Mouse (Mus musculus): ENCODE data around the gene Akap2. TPM values are rescaled to one million over a fixed set of nuclear protein-coding genes. Genes with fewer than 3 reads are reported as not detected.
A peak's percentile ranks its signal among the peaks of the same experiment; 100 is the strongest.

Akap2 gene
- 23.1 and 24.6 TPM in 2 replicates for polyA plus RNA-seq (2015; fragmentation: Nextera tagmentation; extraction: Ambion mirVana)

DNA sequence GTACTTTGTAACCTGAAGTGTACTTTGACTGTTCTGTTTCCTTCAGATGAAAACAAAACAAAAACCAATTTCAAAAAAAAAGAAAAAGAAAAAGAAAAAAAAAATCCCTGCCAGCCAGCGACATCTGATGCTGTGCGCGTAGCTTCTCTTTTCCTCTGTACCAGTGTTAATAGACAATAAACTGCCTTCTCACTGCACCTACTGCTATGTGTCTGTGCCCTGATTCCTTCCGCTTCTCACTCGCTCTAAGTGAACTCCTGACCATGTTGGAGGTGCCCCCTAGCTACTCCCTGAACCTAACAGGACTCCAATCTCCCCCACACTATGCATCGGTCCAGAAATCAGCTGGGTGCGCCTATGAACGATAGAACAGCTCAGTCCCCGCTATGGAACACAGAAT is at the start of gene Akap2:
Gene Akap2, plus strand, starts transcription at position 304 of the 400 bp plus-strand sequence.
- Histone ChIP-seq H3K9ac (no peak within 1 kb of the TSS), H3K9me3 (replicated peaks) (no peaks in the 10 kb centered on the region), H3K4me1 (peaks cover 6% of the 10 kb centered on the region; the same call in 1 of the 2 replicates), H3K4me2 (replicated peaks) (no peak within 1 kb of the TSS), H3K4me3 (replicated peaks) (no peak within 1 kb of the TSS), H3K36me3 (no peaks in the 10 kb centered on the region), H3K27me3 (no peaks in the 10 kb centered on the region), H3K27ac (replicated peaks) (no peak within 1 kb of the TSS)
- no peak for ATAC-seq (ENCODE audit: insufficient number of reproducible peaks, low FRiP score, low TSS enrichment, low read depth)
- whole genome bisulfite sequencing = 77% methylated on average over 9 of the region's 9 CpGs

DNA sequence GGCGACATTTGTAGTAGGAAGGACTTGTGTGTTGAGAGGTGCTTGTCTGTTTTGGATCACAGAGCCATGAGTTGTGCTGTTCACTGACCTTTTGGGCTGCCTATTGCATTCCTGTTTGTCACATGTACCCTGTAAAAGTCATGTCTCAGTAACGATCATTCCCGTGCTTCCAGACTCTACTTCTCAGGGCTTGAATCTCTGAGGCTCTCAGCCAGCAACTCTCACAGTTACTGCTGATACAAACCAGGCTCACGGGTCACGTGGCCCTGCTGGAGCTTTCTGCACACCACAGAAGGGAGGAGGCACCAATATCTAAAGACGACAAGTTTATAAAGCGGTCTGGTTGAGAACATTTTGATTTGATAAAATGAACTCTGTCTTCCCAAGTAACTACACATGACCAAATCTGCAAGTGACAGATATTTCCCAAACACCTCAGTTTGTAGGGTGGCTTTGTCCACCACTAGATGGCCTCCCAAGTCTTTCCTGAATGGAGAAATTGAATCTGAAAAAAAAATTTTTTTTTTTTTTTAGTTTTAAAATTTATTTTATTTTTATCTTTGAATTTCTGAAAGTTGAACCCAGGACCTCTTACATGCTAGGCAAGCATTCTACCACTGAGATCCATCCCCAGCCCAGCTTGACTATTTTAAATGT is 46.5 kb upstream of the Akap2 start:
- no peak for ATAC-seq (ENCODE audit: insufficient number of reproducible peaks, low FRiP score, low TSS enrichment, low read depth)

DNA sequence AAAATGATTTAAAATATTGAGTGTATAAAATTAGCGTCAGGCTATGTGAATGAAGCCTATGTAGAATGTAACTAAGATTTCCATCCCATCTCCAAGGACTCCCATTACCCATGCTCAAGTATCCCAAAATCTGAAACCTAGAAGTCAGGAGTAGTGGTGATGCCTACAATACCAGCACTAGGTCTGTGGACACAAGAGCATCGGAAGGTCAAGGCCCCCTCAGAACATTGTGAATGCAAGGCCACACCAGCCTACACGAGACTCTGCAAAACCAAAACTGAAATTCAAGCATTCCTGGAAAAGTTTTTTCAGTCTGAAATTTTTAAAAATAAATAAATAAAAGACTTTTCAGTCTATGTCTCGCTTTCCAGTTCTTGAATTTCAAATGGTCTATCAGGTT is 44.9 kb upstream of the Akap2 start:
- no peaks in the 10 kb centered on the region for H3K9me3 ChIP-seq (replicated peaks)
- ATAC-seq (ENCODE audit: insufficient number of reproducible peaks, low FRiP score, low TSS enrichment, low read depth) = no peak
- WGBS = 57% methylated on average over 4 of the region's 4 CpGs

More for the DNA sequence above, 46.5 kb upstream of the Akap2 start:
- H3K36me3 ChIP-seq = no peaks in the 10 kb centered on the region
- H3K27ac ChIP-seq (replicated peaks) = no peak overlapping the region
- no peak overlapping the region for H3K9ac ChIP-seq
- H3K4me3 ChIP-seq (replicated peaks) = no peak overlapping the region
- H3K27me3 ChIP-seq = no peaks in the 10 kb centered on the region
- no peak overlapping the region for H3K4me2 ChIP-seq (replicated peaks)
- H3K9me3 ChIP-seq (replicated peaks) = no peaks in the 10 kb centered on the region
- H3K4me1 ChIP-seq = peaks cover 29% of the 10 kb centered on the region
- 56% methylated on average over 7 of the region's 7 CpGs for WGBS

DNA sequence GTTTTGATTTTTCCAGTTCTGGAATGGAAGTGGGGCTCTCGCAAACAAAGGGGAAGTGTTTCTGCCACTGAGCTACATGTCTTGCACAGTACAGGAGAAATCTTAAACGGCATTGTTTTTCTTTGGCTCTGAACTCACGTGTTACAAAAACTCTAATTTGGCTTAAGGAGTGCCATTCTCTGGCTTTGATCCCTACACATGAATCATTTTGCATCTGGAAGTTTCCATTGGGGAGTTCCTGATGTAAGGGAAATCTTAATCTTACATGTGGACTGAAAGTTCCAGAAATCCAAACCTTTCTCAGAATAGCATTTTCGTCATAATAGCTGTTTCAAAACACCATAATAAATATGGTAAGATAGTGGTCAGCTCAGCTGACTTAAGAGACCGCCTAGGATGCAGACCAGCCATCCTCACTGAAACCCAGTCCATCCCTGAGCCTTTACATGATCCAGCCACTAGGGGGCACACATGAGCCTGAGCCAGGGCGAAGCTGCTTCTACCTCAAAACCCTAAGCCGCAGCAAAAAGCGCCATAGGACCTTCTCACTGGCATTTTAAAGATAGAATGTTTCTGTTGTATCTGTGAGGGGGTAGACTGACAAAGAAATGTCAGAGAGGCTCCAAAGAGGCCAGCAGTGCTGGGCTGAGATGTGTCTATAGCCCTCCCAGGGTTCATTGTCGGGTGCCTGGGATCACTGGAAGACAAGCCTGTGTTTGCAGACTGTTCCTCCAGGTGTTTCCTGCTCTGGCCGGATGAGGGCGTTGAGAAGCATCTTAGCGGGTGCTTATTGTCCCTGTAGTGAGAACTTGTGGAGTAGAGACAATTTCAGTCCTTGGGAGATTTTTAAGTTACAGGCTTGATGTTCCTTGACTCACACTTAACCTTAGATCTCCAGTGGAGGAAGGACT is 44.2 kb upstream of the Akap2 start:
- H3K9me3 ChIP-seq (replicated peaks) = no peaks in the 10 kb centered on the region
- peaks cover 29% of the 10 kb centered on the region for H3K4me1 ChIP-seq
- no peaks in the 10 kb centered on the region for H3K36me3 ChIP-seq
- H3K4me3 ChIP-seq (replicated peaks) = peak overlapping the region; percentile 24; the same call in 1 of the 2 replicates
- 0 out of 2 replicates have a peak, but pooled peaks have one; percentile 20 for ATAC-seq (ENCODE audit: insufficient number of reproducible peaks, low FRiP score, low TSS enrichment, low read depth)
- peak overlapping the region; percentile 69; the same call in 1 of the 2 replicates for H3K27ac ChIP-seq (replicated peaks)
- no peak overlapping the region for H3K9ac ChIP-seq
- H3K27me3 ChIP-seq = no peaks in the 10 kb centered on the region
- H3K4me2 ChIP-seq (replicated peaks) = peak overlapping the region; percentile 49
- 11% methylated on average over 12 of the region's 12 CpGs for WGBS

More for the DNA sequence above, 44.9 kb upstream of the Akap2 start:
- Histone ChIP-seq H3K27me3 (no peaks in the 10 kb centered on the region), H3K9ac (no peak overlapping the region), H3K4me3 (replicated peaks) (no peak overlapping the region), H3K4me1 (peaks cover 29% of the 10 kb centered on the region), H3K36me3 (no peaks in the 10 kb centered on the region), H3K27ac (replicated peaks) (no peak overlapping the region), H3K4me2 (replicated peaks) (no peak overlapping the region)

DNA sequence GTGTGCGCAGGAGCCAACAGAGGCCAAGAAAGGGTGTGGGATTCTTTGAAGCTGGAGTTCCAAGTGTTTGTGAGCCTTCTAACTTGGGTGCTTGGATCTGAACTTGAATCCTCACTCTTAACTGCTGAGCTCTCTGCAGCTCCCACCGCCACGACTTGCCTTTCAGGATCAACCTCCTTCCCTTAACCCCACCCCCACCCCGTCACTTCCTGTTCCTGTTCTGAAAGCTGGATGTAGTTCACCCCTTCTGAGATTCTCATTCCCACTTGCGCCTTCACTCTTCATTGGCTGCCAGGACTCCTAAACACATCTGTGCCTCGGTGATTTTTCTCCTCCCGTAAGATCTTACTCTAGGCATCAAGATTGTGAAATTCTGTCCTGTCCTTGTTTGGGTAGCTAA is 43.1 kb upstream of the Akap2 start:
- Histone ChIP-seq H3K4me2 (replicated peaks) (no peak overlapping the region), H3K9me3 (replicated peaks) (no peaks in the 10 kb centered on the region), H3K9ac (no peak overlapping the region), H3K27me3 (no peaks in the 10 kb centered on the region), H3K4me1 (peaks cover 29% of the 10 kb centered on the region), H3K4me3 (replicated peaks) (no peak overlapping the region), H3K27ac (replicated peaks) (peak overlapping the region; percentile 69; the same call in 1 of the 2 replicates), H3K36me3 (no peaks in the 10 kb centered on the region)
- no peak for ATAC-seq (ENCODE audit: insufficient number of reproducible peaks, low FRiP score, low TSS enrichment, low read depth)
- 67% methylated on average over 7 of the region's 7 CpGs for WGBS

DNA sequence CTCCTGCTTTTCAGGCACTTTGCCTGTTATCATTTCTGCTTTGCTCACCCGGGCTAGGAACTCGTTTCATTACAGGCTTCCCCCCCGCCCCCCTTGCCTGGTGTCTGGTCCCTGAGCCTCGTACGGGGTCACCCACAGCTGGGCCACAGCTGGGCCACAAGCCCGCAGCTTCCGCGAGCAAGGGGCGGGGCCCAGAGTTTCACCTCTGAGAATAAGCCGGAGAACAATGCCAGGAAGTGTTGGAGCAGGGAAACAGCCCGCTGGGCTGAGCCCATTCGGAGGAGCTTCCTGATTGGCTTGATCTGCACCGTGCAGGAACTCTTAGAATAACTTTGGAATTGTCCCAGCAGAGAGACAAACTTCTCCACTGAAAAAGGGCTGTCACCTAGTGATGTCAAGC is 42.1 kb upstream of the Akap2 start:
- Histone ChIP-seq H3K4me3 (replicated peaks) (peak overlapping the region; percentile 27), H3K36me3 (no peaks in the 10 kb centered on the region), H3K9ac (no peak overlapping the region), H3K4me2 (replicated peaks) (peak overlapping the region; percentile 44), H3K27me3 (no peaks in the 10 kb centered on the region), H3K27ac (replicated peaks) (0 out of 2 replicates have a peak overlapping the region, but pooled peaks have one; percentile 49), H3K4me1 (peaks cover 29% of the 10 kb centered on the region), H3K9me3 (replicated peaks) (no peaks in the 10 kb centered on the region)
- WGBS = 7% methylated on average over 13 of the region's 13 CpGs
- peak; percentile 76 for ATAC-seq (ENCODE audit: insufficient number of reproducible peaks, low FRiP score, low TSS enrichment, low read depth)

DNA sequence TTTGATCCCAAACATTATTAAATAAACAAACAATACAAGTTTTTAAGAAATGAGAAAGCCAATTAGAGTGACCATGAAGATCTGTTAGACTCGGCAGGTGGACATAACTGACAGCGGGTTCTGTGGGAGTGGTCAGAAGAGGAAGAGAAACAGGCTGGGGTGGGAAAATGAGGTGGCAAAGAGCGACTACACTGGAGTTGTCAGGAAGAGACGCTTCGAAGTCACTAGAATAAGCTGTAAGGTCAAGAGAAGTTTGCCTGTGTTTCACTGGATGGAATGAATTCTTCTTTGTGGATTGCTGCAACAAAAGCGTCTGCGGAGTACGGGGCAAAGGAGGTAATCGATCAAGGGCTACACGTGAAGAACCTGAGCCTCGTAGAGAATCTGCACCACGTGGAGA is 39.5 kb upstream of the Akap2 start:
- WGBS = 83% methylated on average over 12 of the region's 12 CpGs
- Histone ChIP-seq H3K27ac (replicated peaks) (no peak overlapping the region), H3K4me1 (peaks cover 29% of the 10 kb centered on the region), H3K9ac (no peak overlapping the region), H3K27me3 (no peaks in the 10 kb centered on the region), H3K4me2 (replicated peaks) (no peak overlapping the region), H3K36me3 (no peaks in the 10 kb centered on the region), H3K4me3 (replicated peaks) (no peak overlapping the region), H3K9me3 (replicated peaks) (no peaks in the 10 kb centered on the region)
- ATAC-seq (ENCODE audit: insufficient number of reproducible peaks, low FRiP score, low TSS enrichment, low read depth) = no peak

DNA sequence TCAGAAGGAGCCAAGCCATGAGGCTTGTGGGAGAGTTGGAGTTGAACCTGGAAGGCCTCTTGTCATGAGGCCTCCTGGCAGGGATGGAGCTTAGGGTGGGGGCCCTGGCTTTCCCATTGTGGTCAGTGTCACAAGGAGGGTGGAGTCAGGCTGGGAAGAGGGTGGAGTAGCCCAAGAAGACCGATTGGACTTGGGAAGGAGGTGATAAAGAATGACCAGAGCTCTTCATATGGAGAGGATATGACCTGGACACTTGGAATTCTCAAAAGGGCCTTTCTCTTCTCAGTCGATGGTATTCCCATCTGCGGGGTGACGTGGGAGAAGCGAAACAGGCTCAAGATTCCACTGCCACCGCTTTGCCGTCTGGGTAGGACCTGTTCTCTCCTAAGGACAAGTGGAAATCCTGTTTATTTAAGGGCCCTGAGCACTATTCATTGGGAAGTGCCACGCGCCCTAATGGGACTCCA is 38.4 kb upstream of the Akap2 start:
- ATAC-seq (ENCODE audit: insufficient number of reproducible peaks, low FRiP score, low TSS enrichment, low read depth) = no peak

DNA sequence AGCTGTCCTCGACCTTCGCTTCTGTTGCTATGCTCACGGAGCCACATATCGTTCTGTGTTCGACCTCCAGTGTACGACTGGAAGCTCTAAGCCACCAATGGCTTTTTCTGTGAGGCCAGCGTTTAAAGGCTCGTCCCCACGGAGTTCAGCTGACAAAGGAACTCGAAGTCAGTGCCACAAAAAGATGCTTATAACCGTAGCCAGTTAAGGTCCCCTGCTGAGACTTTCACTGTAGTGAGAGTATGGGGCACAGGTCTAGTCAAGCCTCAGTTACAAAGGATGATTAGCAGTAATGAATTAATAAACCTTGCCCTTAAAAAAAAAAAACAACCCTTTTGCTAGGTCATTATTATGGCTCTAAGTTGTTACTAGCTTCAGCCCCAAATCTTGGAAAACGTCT is 37.3 kb upstream of the Akap2 start:
- 81% methylated on average over 12 of the region's 12 CpGs for WGBS
- Histone ChIP-seq H3K9ac (no peak overlapping the region), H3K4me2 (replicated peaks) (no peak overlapping the region), H3K4me1 (peaks cover 13% of the 10 kb centered on the region; the same call in 1 of the 2 replicates), H3K27me3 (no peaks in the 10 kb centered on the region), H3K4me3 (replicated peaks) (no peak overlapping the region), H3K27ac (replicated peaks) (no peak overlapping the region), H3K36me3 (no peaks in the 10 kb centered on the region), H3K9me3 (replicated peaks) (no peaks in the 10 kb centered on the region)
- ATAC-seq (ENCODE audit: insufficient number of reproducible peaks, low FRiP score, low TSS enrichment, low read depth) = no peak

More for the DNA sequence above, 38.4 kb upstream of the Akap2 start:
- WGBS = 90% methylated on average over 9 of the region's 9 CpGs
- no peaks in the 10 kb centered on the region for H3K27me3 ChIP-seq
- no peaks in the 10 kb centered on the region for H3K36me3 ChIP-seq
- H3K4me2 ChIP-seq (replicated peaks) = no peak overlapping the region
- H3K27ac ChIP-seq (replicated peaks) = no peak overlapping the region
- H3K4me3 ChIP-seq (replicated peaks) = no peak overlapping the region
- no peak overlapping the region for H3K9ac ChIP-seq
- H3K4me1 ChIP-seq = peaks cover 18% of the 10 kb centered on the region
- H3K9me3 ChIP-seq (replicated peaks) = no peaks in the 10 kb centered on the region

DNA sequence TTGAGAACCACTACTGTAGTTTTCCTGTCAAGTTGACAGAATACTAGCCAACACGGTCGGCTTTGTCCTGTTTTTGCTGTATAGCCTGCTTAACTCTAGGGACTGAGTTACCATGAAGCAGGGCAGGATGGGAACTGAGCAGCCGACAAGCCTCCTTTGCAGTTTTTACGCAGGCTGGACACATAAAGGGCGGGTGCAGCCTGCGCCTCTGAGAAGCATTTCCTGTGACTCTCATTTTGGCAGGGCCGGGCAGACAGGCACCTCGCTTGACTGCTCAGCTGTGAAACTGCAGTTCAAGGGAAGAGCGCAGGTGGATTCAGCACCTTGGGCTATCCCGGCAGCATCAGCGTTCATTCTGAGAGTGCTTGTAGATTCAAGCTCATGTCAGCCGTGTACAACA is 35.9 kb upstream of the Akap2 start:
- Histone ChIP-seq H3K9me3 (replicated peaks) (no peaks in the 10 kb centered on the region), H3K36me3 (no peaks in the 10 kb centered on the region), H3K27me3 (no peaks in the 10 kb centered on the region), H3K4me3 (replicated peaks) (no peak overlapping the region), H3K9ac (no peak overlapping the region), H3K4me2 (replicated peaks) (no peak overlapping the region), H3K27ac (replicated peaks) (no peak overlapping the region), H3K4me1 (peaks cover 5% of the 10 kb centered on the region; the same call in 1 of the 2 replicates)
- ATAC-seq (ENCODE audit: insufficient number of reproducible peaks, low FRiP score, low TSS enrichment, low read depth) = no peak
- WGBS = 55% methylated on average over 12 of the region's 12 CpGs

DNA sequence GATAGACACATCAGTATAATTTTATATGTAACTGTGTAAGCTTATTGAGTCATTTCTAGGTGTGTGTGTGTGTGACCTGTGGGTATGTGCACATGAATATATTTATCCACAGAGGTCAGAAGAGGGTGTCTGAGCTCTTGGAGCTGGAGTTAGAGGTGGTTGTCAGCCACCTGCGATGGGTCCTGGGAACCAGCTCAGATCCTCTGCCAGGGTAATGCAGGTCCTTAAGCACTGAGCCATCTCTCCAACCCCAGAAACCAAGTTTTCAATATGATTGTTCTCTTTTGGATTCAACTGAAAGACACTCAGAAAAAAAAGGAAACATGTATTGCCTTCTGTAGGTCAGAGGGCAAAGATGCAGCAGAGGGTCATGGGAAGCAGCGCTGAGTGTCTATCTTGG is 35.1 kb upstream of the Akap2 start:
- Histone ChIP-seq H3K4me1 (peaks cover 5% of the 10 kb centered on the region; the same call in 1 of the 2 replicates), H3K27ac (replicated peaks) (no peak overlapping the region), H3K9me3 (replicated peaks) (no peaks in the 10 kb centered on the region), H3K9ac (no peak overlapping the region), H3K27me3 (no peaks in the 10 kb centered on the region), H3K4me3 (replicated peaks) (no peak overlapping the region), H3K36me3 (no peaks in the 10 kb centered on the region), H3K4me2 (replicated peaks) (no peak overlapping the region)
- no peak for ATAC-seq (ENCODE audit: insufficient number of reproducible peaks, low FRiP score, low TSS enrichment, low read depth)
- 95% methylated on average over 2 of the region's 2 CpGs for WGBS

Measured in embryonic facial prominence, embryonic 15.5 days (tissue).